Mouse (Mus musculus) embryonic facial prominence, embryonic 14.5 days (tissue): Measurements from ENCODE around the gene Kmt2d. TPM values are rescaled to one million over a fixed set of nuclear protein-coding genes. Genes with fewer than 3 reads are reported as not detected.

ENCODE experiments used
- ATAC-seq: fragments of 200-750 bp; cut with Nextera tagmentation; 2 replicates; pipeline ENCODE4 v1.8.0; 2017; ENCODE audit warnings: low read depth, moderate number of reproducible peaks, moderate TSS enrichment
- DNase-seq: peaks from one replicate; pipeline ENCODE4 v3.0.0-alpha.2; 2015; ENCODE audit warnings: low spot score
- H3K27ac ChIP-seq: fragments of 300-500 bp; sonication (generic); replicated peaks from 2 replicates; pipeline ENCODE4 v1.5.1; 2014; ENCODE audit warnings: low read depth, mild to moderate bottlenecking, low read length, moderate library complexity
- H3K27me3 ChIP-seq: fragments of 300-500 bp; sonication (generic); replicated peaks from 2 replicates; pipeline ENCODE4 v1.6.1; 2014; ENCODE audit warnings: low read length; ENCODE audit not compliant: control insufficient read depth, insufficient read depth
- H3K36me3 ChIP-seq: fragments of 300-500 bp; sonication (generic); 2 replicates; pipeline ENCODE4 v1.6.1; 2014; ENCODE audit warnings: low read length, mixed read lengths; ENCODE audit not compliant: control insufficient read depth, insufficient read depth
- H3K4me1 ChIP-seq: fragments of 300-500 bp; sonication (generic); 2 replicates; pipeline ENCODE4 v1.6.1; 2014; ENCODE audit warnings: antibody characterized with exemption, low read length; ENCODE audit not compliant: control insufficient read depth, insufficient read depth
- H3K4me2 ChIP-seq: fragments of 300-500 bp; sonication (generic); 2 replicates; pipeline ENCODE4 v1.6.1; 2014; ENCODE audit warnings: low read depth, mild to moderate bottlenecking, low read length, moderate library complexity, mixed read lengths
- H3K4me3 ChIP-seq: fragments of 300-500 bp; sonication (generic); 2 replicates; pipeline ENCODE4 v1.5.1; 2014; ENCODE audit warnings: low read depth, mild to moderate bottlenecking, low read length
- H3K9ac ChIP-seq: fragments of 300-500 bp; sonication (generic); 2 replicates; pipeline ENCODE4 v1.6.1; 2014; ENCODE audit warnings: low read depth, mild to moderate bottlenecking, low read length, moderate library complexity, mixed read lengths
- H3K9me3 ChIP-seq: fragments of 300-500 bp; sonication (generic); 2 replicates; pipeline ENCODE4 v1.6.1; 2016; ENCODE audit warnings: low read length; ENCODE audit not compliant: control insufficient read depth
- WGBS: fragments of 180-500 bp; shearing (Covaris S2); extraction: QIAGEN DNeasy Blood & Tissue Kit; methylation state at CpG from one replicate; pipeline ENCODE4 v1.1.7; 2014; 5-methylcytosine and 5-hydroxymethylcytosine counted together
- polyA plus RNA-seq: library from polyadenylated mRNA; unstranded; fragments of >200 nt; fragmentation: Nextera tagmentation; extraction: Ambion mirVana; gene quantifications from 2 replicates; pipeline ENCODE4 v1.2.1, GENCODE M21; 2014

The Kmt2d gene
- polyA plus RNA-seq, 1 experiment from 2014 or later, result 15.5 TPM

DNA sequence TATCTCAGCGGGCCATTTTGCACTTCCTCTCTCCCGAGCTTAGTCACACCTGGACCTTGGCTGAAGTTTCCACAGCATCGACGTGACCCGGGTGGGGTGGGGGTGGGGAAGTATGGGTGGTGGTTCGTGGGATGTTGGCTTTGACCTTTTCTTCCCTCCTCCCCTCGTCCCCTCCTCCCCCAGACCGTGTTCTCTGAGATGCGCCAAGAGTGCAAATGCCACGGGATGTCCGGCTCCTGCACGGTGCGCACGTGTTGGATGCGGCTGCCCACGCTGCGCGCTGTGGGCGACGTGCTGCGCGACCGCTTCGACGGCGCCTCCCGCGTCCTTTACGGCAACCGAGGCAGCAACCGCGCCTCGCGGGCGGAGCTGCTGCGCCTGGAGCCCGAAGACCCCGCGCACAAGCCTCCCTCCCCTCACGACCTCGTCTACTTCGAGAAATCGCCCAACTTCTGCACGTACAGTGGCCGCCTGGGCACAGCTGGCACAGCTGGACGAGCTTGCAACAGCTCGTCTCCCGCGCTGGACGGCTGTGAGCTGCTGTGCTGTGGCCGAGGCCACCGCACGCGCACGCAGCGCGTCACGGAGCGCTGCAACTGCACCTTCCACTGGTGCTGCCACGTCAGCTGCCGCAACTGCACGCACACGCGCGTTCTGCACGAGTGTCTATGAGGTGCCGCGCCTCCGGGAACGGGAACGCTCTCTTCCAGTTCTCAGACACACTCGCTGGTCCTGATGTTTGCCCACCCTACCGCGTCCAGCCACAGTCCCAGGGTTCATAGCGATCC is 78.6 kb downstream of the Kmt2d start:
- 2% methylated on average over 55 of the region's 75 CpGs for WGBS
- peak overlapping the region; percentile 48 for H3K4me2 ChIP-seq
- DNase-seq, result no peak

DNA sequence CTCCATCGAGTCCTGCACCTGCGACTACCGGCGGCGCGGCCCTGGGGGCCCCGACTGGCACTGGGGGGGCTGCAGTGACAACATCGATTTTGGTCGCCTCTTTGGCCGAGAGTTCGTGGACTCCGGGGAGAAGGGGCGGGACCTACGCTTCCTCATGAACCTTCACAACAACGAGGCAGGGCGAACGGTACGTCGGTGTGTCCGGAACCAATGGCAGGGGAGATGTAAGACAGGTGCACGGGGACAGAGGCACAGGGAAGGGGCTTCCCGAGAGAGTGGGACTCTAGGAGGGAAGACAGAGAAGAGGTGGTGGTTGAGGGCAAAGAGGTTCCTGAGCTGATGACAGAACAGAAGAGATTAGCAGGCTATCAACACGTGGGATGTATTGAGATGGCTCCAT is 79.2 kb downstream of the Kmt2d start:
- no peak for ATAC-seq
- Histone ChIP-seq H3K4me3 (peak overlapping the region; percentile 4; the same call in 1 of the 2 replicates), H3K4me1 (0 out of 2 replicates have a peak, but pooled peaks cover 9% of the 10 kb centered on the region), H3K9ac (no peak overlapping the region), H3K4me2 (no peak overlapping the region), H3K9me3 (no peaks in the 10 kb centered on the region), H3K27me3 (peaks cover 96% of the 10 kb centered on the region), H3K27ac (no peak overlapping the region), H3K36me3 (no peaks in the 10 kb centered on the region)
- WGBS, result 2% methylated on average over 23 of the region's 23 CpGs
- DNase-seq, result no peak

More for the DNA sequence above, 78.6 kb downstream of the Kmt2d start:
- Histone ChIP-seq H3K4me1 (0 out of 2 replicates have a peak, but pooled peaks cover 9% of the 10 kb centered on the region), H3K36me3 (no peaks in the 10 kb centered on the region), H3K27me3 (peaks cover 99% of the 10 kb centered on the region), H3K4me3 (peak overlapping the region; percentile 33), H3K9ac (peak overlapping the region; percentile 30; the same call in 1 of the 2 replicates), H3K9me3 (no peaks in the 10 kb centered on the region), H3K27ac (no peak overlapping the region)
- ATAC-seq, result no peak

DNA sequence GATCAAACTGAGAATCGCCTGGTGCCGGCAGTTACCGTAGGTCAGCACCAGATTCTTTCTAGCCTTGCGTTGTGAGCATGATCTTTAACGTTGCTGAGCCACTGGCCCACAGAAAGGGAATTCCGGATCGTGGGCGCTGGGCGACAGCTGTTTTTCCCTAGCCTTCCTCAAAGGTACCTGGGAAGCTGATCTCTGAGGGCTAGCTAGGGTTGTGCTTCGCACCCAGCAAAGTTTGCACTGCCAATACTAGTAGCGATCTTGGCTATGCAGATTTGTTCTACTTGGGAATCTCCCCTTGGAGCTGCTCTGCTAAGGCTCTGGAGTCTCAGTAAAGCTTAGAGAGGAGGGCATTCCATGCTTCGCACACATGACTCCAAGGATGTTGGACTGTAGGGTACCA is 79.8 kb downstream of the Kmt2d start:
- H3K27me3 ChIP-seq, result peaks cover 94% of the 10 kb centered on the region
- no peaks in the 10 kb centered on the region for H3K9me3 ChIP-seq
- H3K36me3 ChIP-seq, result no peaks in the 10 kb centered on the region
- DNase-seq, result no peak
- H3K4me3 ChIP-seq, result peak overlapping the region; percentile 16; the same call in 1 of the 2 replicates
- no peak overlapping the region for H3K9ac ChIP-seq
- WGBS, result 3% methylated on average over 12 of the region's 12 CpGs
- H3K4me1 ChIP-seq, result 0 out of 2 replicates have a peak, but pooled peaks cover 9% of the 10 kb centered on the region
- peak overlapping the region; percentile 29 for H3K4me2 ChIP-seq
- no peak overlapping the region for H3K27ac ChIP-seq
- ATAC-seq, result no peak

DNA sequence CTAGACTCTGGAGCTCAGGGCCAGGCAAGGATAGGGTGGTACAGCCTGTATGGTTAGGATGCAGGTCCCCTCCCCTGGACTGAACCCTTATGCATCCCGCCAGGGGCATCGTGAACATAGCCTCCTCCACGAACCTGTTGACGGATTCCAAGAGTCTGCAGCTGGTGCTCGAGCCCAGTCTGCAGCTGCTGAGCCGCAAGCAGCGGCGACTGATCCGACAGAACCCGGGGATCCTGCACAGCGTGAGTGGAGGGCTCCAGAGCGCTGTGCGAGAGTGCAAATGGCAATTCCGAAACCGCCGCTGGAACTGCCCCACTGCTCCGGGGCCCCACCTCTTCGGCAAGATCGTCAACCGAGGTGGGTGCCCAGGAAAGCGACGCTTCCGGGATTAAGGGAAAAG is 80.2 kb downstream of the Kmt2d start:
- Histone ChIP-seq H3K27me3 (peaks cover 90% of the 10 kb centered on the region), H3K27ac (no peak overlapping the region), H3K9ac (no peak overlapping the region), H3K4me3 (peak overlapping the region; percentile 16), H3K4me1 (0 out of 2 replicates have a peak, but pooled peaks cover 9% of the 10 kb centered on the region), H3K4me2 (peak overlapping the region; percentile 29), H3K36me3 (no peaks in the 10 kb centered on the region), H3K9me3 (peaks cover 2% of the 10 kb centered on the region; the same call in 1 of the 2 replicates)
- under 1% methylated on average over 23 of the region's 23 CpGs for WGBS
- no peak for DNase-seq
- ATAC-seq, result 0 out of 2 replicates have a peak, but pooled peaks have one; percentile 34

DNA sequence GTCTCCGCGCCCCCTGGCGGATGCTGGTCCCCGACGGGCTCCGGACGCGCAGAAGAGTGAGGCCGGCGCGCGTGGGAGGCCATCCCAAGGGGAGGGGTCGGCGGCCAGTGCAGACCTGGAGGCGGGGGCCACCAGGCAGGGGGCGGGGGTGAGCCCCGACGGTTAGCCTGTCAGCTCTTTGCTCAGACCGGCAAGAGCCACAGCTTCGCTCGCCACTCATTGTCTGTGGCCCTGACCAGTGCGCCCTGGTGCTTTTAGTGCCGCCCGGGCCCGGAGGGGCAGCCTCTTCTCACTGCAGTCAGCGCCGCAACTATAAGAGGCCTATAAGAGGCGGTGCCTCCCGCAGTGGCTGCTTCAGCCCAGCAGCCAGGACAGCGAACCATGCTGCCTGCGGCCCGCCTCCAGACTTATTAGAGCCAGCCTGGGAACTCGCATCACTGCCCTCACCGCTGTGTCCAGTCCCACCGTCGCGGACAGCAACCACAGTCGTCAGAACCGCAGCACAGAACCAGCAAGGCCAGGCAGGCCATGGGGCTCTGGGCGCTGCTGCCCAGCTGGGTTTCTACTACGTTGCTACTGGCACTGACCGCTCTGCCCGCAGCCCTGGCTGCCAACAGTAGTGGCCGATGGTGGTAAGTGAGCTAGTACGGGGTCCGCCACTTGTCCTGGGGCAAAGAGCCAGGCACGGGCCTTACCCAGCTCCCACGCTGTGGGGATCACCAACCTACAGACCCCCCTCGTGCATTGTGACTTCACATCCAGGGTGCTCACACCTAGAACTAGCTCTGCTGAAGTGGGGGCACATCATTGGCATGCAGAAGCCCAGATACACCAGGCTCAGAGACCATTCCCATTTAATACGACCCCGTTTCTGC is 81.1 kb downstream of the Kmt2d start, which contains the start of gene Wnt1:
Gene Wnt1 (plus strand): TSS at position 197 of the 875 bp plus-strand sequence.
- no peaks in the 10 kb centered on the region for H3K36me3 ChIP-seq
- WGBS, result 3% methylated on average over 43 of the region's 51 CpGs
- H3K4me3 ChIP-seq, result peak within 1 kb of the TSS; percentile 16
- DNase-seq, result no peak
- H3K27me3 ChIP-seq, result peaks cover 81% of the 10 kb centered on the region
- H3K9ac ChIP-seq, result no peak within 1 kb of the TSS
- peaks cover 4% of the 10 kb centered on the region; the same call in 1 of the 2 replicates for H3K9me3 ChIP-seq
- no peak within 1 kb of the TSS for H3K27ac ChIP-seq
- H3K4me2 ChIP-seq, result peak within 1 kb of the TSS; percentile 29; the same call in 1 of the 2 replicates
- ATAC-seq, result no peak
- 0 out of 2 replicates have a peak, but pooled peaks cover 9% of the 10 kb centered on the region for H3K4me1 ChIP-seq

DNA sequence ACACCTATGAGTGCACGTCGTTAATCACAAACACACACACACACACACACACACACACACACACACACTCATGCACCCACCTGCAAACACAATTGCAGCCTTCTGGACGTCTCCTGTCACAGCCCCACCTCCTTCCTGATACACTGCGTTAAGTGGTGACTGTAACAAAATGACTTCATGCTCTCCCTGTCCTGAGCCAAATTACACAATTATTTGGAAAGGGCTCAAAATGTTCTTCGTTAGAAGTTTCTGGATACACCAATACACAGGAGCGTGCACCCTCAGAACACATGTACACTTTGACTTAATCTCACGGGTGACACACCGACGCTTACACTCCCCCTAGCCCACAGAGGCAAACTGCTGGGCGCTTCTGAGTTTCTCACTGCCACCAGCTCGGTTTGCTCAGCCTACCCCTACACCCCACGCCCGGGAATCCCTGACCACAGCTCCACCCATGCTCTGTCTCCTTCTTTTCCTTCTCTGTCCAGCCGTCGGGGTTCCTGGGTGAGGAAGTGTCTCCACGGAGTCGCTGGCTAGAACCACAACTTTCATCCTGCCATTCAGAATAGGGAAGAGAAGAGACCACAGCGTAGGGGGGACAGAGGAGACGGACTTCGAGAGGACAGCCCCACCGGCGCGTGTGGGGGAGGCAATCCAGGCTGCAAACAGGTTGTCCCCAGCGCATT is 81.9 kb downstream of the Kmt2d start:
- Histone ChIP-seq H3K27me3 (peaks cover 73% of the 10 kb centered on the region), H3K36me3 (no peaks in the 10 kb centered on the region), H3K4me2 (no peak overlapping the region), H3K4me1 (0 out of 2 replicates have a peak, but pooled peaks cover 9% of the 10 kb centered on the region), H3K9me3 (peaks cover 4% of the 10 kb centered on the region; the same call in 1 of the 2 replicates), H3K4me3 (peak overlapping the region; percentile 14; the same call in 1 of the 2 replicates), H3K27ac (no peak overlapping the region), H3K9ac (no peak overlapping the region)
- ATAC-seq (no peak), DNase-seq (no peak)
- WGBS, result 11% methylated on average over 24 of the region's 24 CpGs

DNA sequence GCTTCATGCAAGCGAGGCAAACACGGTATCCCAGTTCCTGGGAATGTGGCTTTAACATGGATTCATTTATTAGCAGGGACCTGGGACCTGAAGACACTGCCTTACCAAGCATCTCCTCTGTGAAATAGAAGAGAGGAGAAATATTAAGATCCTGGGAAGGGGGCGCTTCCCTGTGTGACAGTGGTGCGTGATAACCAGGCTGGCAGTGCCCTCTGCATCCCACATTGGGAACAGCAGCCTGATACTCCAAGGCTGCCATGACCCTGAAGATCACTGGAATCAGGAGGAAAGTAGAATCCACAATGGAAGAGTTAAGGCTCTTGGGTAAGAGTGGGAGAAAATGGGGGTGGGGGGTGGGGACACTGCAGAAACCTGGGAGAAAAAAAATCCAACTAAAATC is 83.1 kb downstream of the Kmt2d start:
- H3K4me2 ChIP-seq, result no peak overlapping the region
- ATAC-seq (no peak), DNase-seq (no peak)
- peaks cover 4% of the 10 kb centered on the region; the same call in 1 of the 2 replicates for H3K9me3 ChIP-seq
- H3K4me3 ChIP-seq, result no peak overlapping the region
- whole genome bisulfite sequencing, result 40% methylated on average over 4 of the region's 4 CpGs
- no peak overlapping the region for H3K27ac ChIP-seq
- no peaks in the 10 kb centered on the region for H3K36me3 ChIP-seq
- peaks cover 66% of the 10 kb centered on the region for H3K27me3 ChIP-seq
- H3K4me1 ChIP-seq, result 0 out of 2 replicates have a peak, but pooled peaks cover 8% of the 10 kb centered on the region
- H3K9ac ChIP-seq, result no peak overlapping the region

DNA sequence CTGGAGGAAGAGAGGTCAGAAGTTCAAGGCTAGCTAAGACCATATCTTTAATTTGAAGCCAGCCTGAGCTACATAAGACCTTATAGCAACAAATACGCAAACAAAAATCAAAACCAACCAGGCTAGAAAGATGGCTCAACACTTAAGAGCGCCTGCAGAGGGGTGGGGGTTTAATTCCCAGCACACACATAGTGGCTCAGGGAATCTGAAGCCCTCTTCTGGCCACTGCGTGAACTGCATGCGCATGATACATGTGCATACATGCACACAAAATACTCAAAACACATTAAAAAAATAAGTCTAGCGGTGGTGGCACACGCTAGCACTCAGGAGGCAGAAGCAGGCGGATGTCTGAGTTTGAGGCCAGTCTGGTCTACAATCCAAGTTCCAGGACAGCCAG is 85.3 kb downstream of the Kmt2d start:
- DNase-seq, result no peak
- Histone ChIP-seq H3K4me1 (no peaks in the 10 kb centered on the region), H3K9ac (no peak overlapping the region), H3K27me3 (peaks cover 57% of the 10 kb centered on the region), H3K36me3 (no peaks in the 10 kb centered on the region), H3K4me2 (no peak overlapping the region), H3K9me3 (peaks cover 4% of the 10 kb centered on the region; the same call in 1 of the 2 replicates), H3K27ac (no peak overlapping the region), H3K4me3 (no peak overlapping the region)
- WGBS, result 39% methylated on average over 7 of the region's 7 CpGs
- no peak for ATAC-seq
